Mouse (Mus musculus): Measurements from ENCODE around the gene Treml4.

DNA sequence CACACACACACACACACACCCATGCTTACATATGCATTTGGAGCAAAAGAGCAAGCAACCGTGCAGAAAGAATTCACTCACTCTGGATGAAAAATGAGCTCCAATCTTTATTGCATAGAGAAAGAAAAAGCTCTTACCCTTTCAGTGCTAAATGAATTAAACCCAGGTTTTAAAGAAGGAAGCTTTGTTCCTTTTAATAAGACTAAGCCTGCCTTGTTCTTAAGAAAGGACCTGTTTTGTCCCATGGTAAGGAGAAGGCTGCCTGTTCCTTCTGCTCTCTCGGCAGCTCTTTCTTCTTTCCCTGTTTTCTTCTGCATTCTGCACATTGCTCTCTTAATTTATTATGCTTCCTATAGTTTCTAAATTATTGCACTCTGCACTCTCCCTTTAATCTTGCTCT is 2.0 kb downstream of the Treml4 start:
- TF ChIP-seq TCF3 (IDR thresholded peaks at IDR 0.05; ENCODE audit: insufficient read length, low read depth) (no peak), POLR2AphosphoS2 (IDR thresholded peaks at IDR 0.05; ENCODE audit: insufficient read length, low read depth) (no peak), POLR2A (IDR thresholded peaks at IDR 0.05; ENCODE audit: insufficient read length, low read depth) (no peak), CEBPB (IDR thresholded peaks at IDR 0.05; ENCODE audit: insufficient read depth, poor library complexity, severe bottlenecking) (no peak), MAX (IDR thresholded peaks at IDR 0.05; ENCODE audit: low read depth) (no peak), MYOG (IDR thresholded peaks at IDR 0.05; ENCODE audit: control insufficient read depth in 1 of 3, insufficient read depth in 1 of 3, insufficient read length in 2 of 3, low read depth in 2 of 3) (no peak), TCF12 (IDR thresholded peaks at IDR 0.05; ENCODE audit: insufficient read depth, poor library complexity, severe bottlenecking) (no peak), MYOD1 (IDR thresholded peaks at IDR 0.05; ENCODE audit: control insufficient read depth in 1 of 3, insufficient read length in 2 of 3, low read depth in 2 of 3) (no peak), USF1 (IDR thresholded peaks at IDR 0.05; ENCODE audit: low read depth) (no peak)
